Comparison of ENCODE assay signal across 8 mouse cellular contexts in genomic region chr13:54686139-54687053, GRCm38 (mm10). TPM values are rescaled to one million over a fixed set of nuclear protein-coding genes. Genes with fewer than 3 reads are reported as not detected.
DNase-seq lines count a peak whose midpoint lies in the region; ATAC-seq lines count a peak whose summit lies in the region.

No protein-coding gene starts in this region.

- 5% methylated on average over 19 of the region's 19 CpGs for WGBS in hindbrain, embryonic 13.5 days
- WGBS in midbrain, embryonic 12.5 days: 7% methylated on average over 19 of the region's 19 CpGs

- H3K27me3 ChIP-seq in megakaryocyte, embryonic 14.5 days (replicated peaks): no peaks in the 10 kb centered on the region
- no peaks in the 10 kb centered on the region for H3K27me3 ChIP-seq in hindbrain, embryonic 13.5 days
- H3K27me3 ChIP-seq in midbrain, embryonic 12.5 days: no peaks in the 10 kb centered on the region

- peak; percentile 26 for DNase-seq in CD4-positive, CD25-positive, alpha-beta regulatory T cell, adult 2 months (ENCODE audit: low read depth, low spot score)
- DNase-seq in urinary bladder, postnatal 4 days (ENCODE audit: low spot score in 2 of 2): no peak
- no peak for DNase-seq in adipocyte (ENCODE audit: low spot score)

- peak overlapping the region; percentile 99 for H3K9ac ChIP-seq in hindbrain, embryonic 13.5 days
- peak overlapping the region; percentile 97 for H3K9ac ChIP-seq in midbrain, embryonic 12.5 days (replicated peaks)

- peak overlapping the region; percentile 96 for H3K4me2 ChIP-seq in hindbrain, embryonic 13.5 days
- peak overlapping the region; percentile 90 for H3K4me2 ChIP-seq in midbrain, embryonic 12.5 days (replicated peaks)

- H3K27ac ChIP-seq in hindbrain, embryonic 13.5 days: peak overlapping the region; percentile 99
- peak overlapping the region; percentile 97 for H3K27ac ChIP-seq in midbrain, embryonic 12.5 days (replicated peaks)

- peaks cover 53% of the 10 kb centered on the region for H3K36me3 ChIP-seq in megakaryocyte, embryonic 14.5 days (replicated peaks; ENCODE audit: low read length)
- H3K36me3 ChIP-seq in hindbrain, embryonic 13.5 days: peaks cover 33% of the 10 kb centered on the region
- peaks cover 30% of the 10 kb centered on the region for H3K36me3 ChIP-seq in midbrain, embryonic 12.5 days

- H3K4me1 ChIP-seq in megakaryocyte, embryonic 14.5 days: peaks cover 85% of the 10 kb centered on the region
- peaks cover 56% of the 10 kb centered on the region for H3K4me1 ChIP-seq in hindbrain, embryonic 13.5 days (replicated peaks)
- H3K4me1 ChIP-seq in midbrain, embryonic 12.5 days: peaks cover 41% of the 10 kb centered on the region

- H3K4me3 ChIP-seq in megakaryocyte, embryonic 14.5 days (replicated peaks): peak overlapping the region; percentile 100
- peak overlapping the region; percentile 95 for H3K4me3 ChIP-seq in hindbrain, embryonic 13.5 days
- peak overlapping the region; percentile 84 for H3K4me3 ChIP-seq in midbrain, embryonic 12.5 days

- H3K9me3 ChIP-seq in megakaryocyte, embryonic 14.5 days: no peaks in the 10 kb centered on the region
- no peaks in the 10 kb centered on the region for H3K9me3 ChIP-seq in hindbrain, embryonic 13.5 days
- no peaks in the 10 kb centered on the region for H3K9me3 ChIP-seq in midbrain, embryonic 12.5 days

- ATAC-seq in CD4-positive, CD25-positive, alpha-beta regulatory T cell, adult 4 months: no peak
- no peak for ATAC-seq in megakaryocyte, adult 5-6 weeks (ENCODE audit: poor library complexity, severe bottlenecking)
- no peak for ATAC-seq in hindbrain, embryonic 13.5 days (ENCODE audit: low FRiP score)
- no peak for ATAC-seq in midbrain, embryonic 12.5 days (ENCODE audit: low FRiP score, low read depth)

RNA-seq across cellular contexts. Expression of gene Rnf44, which starts 7.3 kb away (rescaled TPM):
- polyA plus RNA-seq in CD4-positive, CD25-positive, alpha-beta regulatory T cell, adult 4 months (2017; shearing (Covaris generic)): 10 to 100 TPM; 25.5 to 30.0 TPM
- polyA plus RNA-seq in megakaryocyte, embryonic 14.5 days (2012; ENCODE audit: insufficient read depth, low replicate concordance): 132 and 507 TPM in 2 replicates
- total RNA-seq in megakaryocyte, adult 5-6 weeks (2015): 70.0 and 71.3 TPM in 2 replicates
- 17.8 and 21.2 TPM in 2 replicates for total RNA-seq in megakaryocyte, adult 5-6 weeks (2017)
- polyA plus RNA-seq in hindbrain, embryonic 13.5 days (2015; fragmentation: Nextera tagmentation; extraction: Ambion mirVana): 86.8 and 87.6 TPM in 2 replicates
- 109 and 110 TPM in 2 replicates for polyA plus RNA-seq in midbrain, embryonic 12.5 days (2016; fragmentation: Nextera tagmentation; extraction: Ambion mirVana)

RNA-seq across cellular contexts. Expression of gene Cdhr2, which starts 14.9 kb away (rescaled TPM):
- polyA plus RNA-seq in CD4-positive, CD25-positive, alpha-beta regulatory T cell, adult 4 months (2017; shearing (Covaris generic)): not detected
- polyA plus RNA-seq in megakaryocyte, embryonic 14.5 days (2012; ENCODE audit: insufficient read depth, low replicate concordance): not detected in 2 replicates
- total RNA-seq in megakaryocyte, adult 5-6 weeks (2015): not detected in 2 replicates
- not detected in 2 replicates for total RNA-seq in megakaryocyte, adult 5-6 weeks (2017)
- 0.08 and 0.14 TPM in 2 replicates for polyA plus RNA-seq in hindbrain, embryonic 13.5 days (2015; fragmentation: Nextera tagmentation; extraction: Ambion mirVana)
- 0.04 and 0.10 TPM in 2 replicates for polyA plus RNA-seq in midbrain, embryonic 12.5 days (2016; fragmentation: Nextera tagmentation; extraction: Ambion mirVana)
